Mouse (Mus musculus) liver, adult 2 months (tissue): ENCODE data around the gene Cldn12.

Source experiments
- CTCF ChIP-seq: fragments of 200-500 bp; IDR thresholded peaks from 2 replicates; pipeline ENCODE4 v1.5.1; 2011; ENCODE audit warnings: low read depth, low read length, control low read depth
- POLR2A ChIP-seq: fragments of 200-500 bp; IDR thresholded peaks from 2 replicates; pipeline ENCODE4 v1.6.1; 2011; ENCODE audit warnings: low read length, control low read depth; ENCODE audit not compliant: insufficient read depth; ENCODE audit errors: extremely low read depth

- no peak for TF ChIP-seq CTCF
- no peak for TF ChIP-seq POLR2A
Observed at GRCm38 (mm10) chr5:5508231-5508630, 6.5 kb downstream of the Cldn12 start.
